Mouse (Mus musculus) kidney, postnatal 0 days (tissue): ENCODE data around the gene Mrm3. TPM values are rescaled to one million over a fixed set of nuclear protein-coding genes. Genes with fewer than 3 reads are reported as not detected.

Experiments
- ATAC-seq: fragments of 200-750 bp; cut with Nextera tagmentation; replicated peaks from 2 replicates; pipeline ENCODE4 v1.8.0; 2017; ENCODE audit warnings: low read depth, moderate number of reproducible peaks, moderate TSS enrichment, moderate library complexity; ENCODE audit not compliant: low FRiP score
- DNase-seq: peaks from one replicate; pipeline ENCODE4 v3.0.0-alpha.2; 2016; ENCODE audit warnings: low spot score
- H3K27ac ChIP-seq: fragments of 300-500 bp; sonication (generic); 2 replicates; pipeline ENCODE4 v1.5.1; 2014; ENCODE audit warnings: mild to moderate bottlenecking
- H3K27me3 ChIP-seq: fragments of 300-500 bp; sonication (generic); 2 replicates; pipeline ENCODE4 v1.6.1; 2014; ENCODE audit warnings: low read length, mixed read lengths; ENCODE audit not compliant: insufficient read depth
- H3K36me3 ChIP-seq: fragments of 300-500 bp; sonication (generic); 2 replicates; pipeline ENCODE4 v1.6.1; 2014; ENCODE audit warnings: low read length, mixed read lengths; ENCODE audit not compliant: insufficient read depth
- H3K4me1 ChIP-seq: fragments of 300-500 bp; sonication (generic); replicated peaks from 2 replicates; pipeline ENCODE4 v1.6.1; 2014; ENCODE audit warnings: antibody characterized with exemption, low read length, mixed read lengths; ENCODE audit not compliant: insufficient read depth
- H3K4me2 ChIP-seq: fragments of 300-500 bp; sonication (generic); 2 replicates; pipeline ENCODE4 v1.6.1; 2014; ENCODE audit warnings: mild to moderate bottlenecking, low read length, moderate library complexity, mixed read lengths
- H3K4me3 ChIP-seq: fragments of 300-500 bp; sonication (generic); replicated peaks from 2 replicates; pipeline ENCODE4 v1.5.1; 2014; ENCODE audit warnings: low read depth, low read length
- H3K9ac ChIP-seq: fragments of 300-500 bp; sonication (generic); 2 replicates; pipeline ENCODE4 v1.6.1; 2014; ENCODE audit warnings: low read depth, low read length
- H3K9me3 ChIP-seq: fragments of 300-500 bp; sonication (generic); replicated peaks from 2 replicates; pipeline ENCODE4 v1.6.1; 2016; ENCODE audit warnings: low read length, inconsistent platforms, mixed read lengths
- CTCF ChIP-seq: IDR thresholded peaks from 2 replicates; pipeline ENCODE4 v1.5.1; 2016; ENCODE audit warnings: antibody characterized with exemption, low read depth, mild to moderate bottlenecking, moderate library complexity
- WGBS: fragments of 180-500 bp; shearing (Covaris S2); extraction: QIAGEN DNeasy Blood & Tissue Kit; methylation state at CpG from one replicate; pipeline ENCODE4 v1.1.7; 2014; 5-methylcytosine and 5-hydroxymethylcytosine counted together
- polyA plus RNA-seq: library from polyadenylated mRNA; unstranded; fragments of >200 nt; fragmentation: Nextera tagmentation; extraction: Ambion mirVana; gene quantifications from 2 replicates; pipeline ENCODE4 v1.2.1, GENCODE M21; 2015

Gene Mrm3
- polyA plus RNA-seq, 1 experiment from 2014 or later = 21.2 TPM

GRCm38 (mm10) chr11:76291960-76292359 is 48.4 kb downstream of the Mrm3 start:
- WGBS = 51% methylated on average over 4 of the region's 4 CpGs
- Histone ChIP-seq H3K4me3 (no peak overlapping the region), H3K4me2 (peak overlapping the region; percentile 37), H3K9me3 (no peaks in the 10 kb centered on the region), H3K27me3 (no peaks in the 10 kb centered on the region), H3K9ac (no peak overlapping the region), H3K27ac (peak overlapping the region; percentile 76), H3K4me1 (peaks cover 40% of the 10 kb centered on the region), H3K36me3 (no peaks in the 10 kb centered on the region)
- ATAC-seq = no peak
- no peak for TF ChIP-seq CTCF
- DNase-seq = no peak

GRCm38 (mm10) chr11:76292398-76292797 is 48.9 kb downstream of the Mrm3 start:
- H3K4me1 ChIP-seq = peaks cover 36% of the 10 kb centered on the region
- WGBS = 21% methylated on average over 15 of the region's 15 CpGs

GRCm38 (mm10) chr11:76292831-76293230 is 49.3 kb downstream of the Mrm3 start:
- Histone ChIP-seq H3K27me3 (no peaks in the 10 kb centered on the region), H3K4me2 (peak overlapping the region; percentile 37)

More at GRCm38 (mm10) chr11:76292398-76292797, 48.9 kb downstream of the Mrm3 start:
- H3K4me3 ChIP-seq = no peak overlapping the region
- no peaks in the 10 kb centered on the region for H3K27me3 ChIP-seq
- peak overlapping the region; percentile 76 for H3K27ac ChIP-seq
- H3K36me3 ChIP-seq = no peaks in the 10 kb centered on the region
- no peak for TF ChIP-seq CTCF
- no peaks in the 10 kb centered on the region for H3K9me3 ChIP-seq
- ATAC-seq (no peak), DNase-seq (peak; percentile 88)
- peak overlapping the region; percentile 37 for H3K4me2 ChIP-seq
- H3K9ac ChIP-seq = no peak overlapping the region

GRCm38 (mm10) chr11:76294078-76294477 is 50.6 kb downstream of the Mrm3 start:
- no peak overlapping the region for H3K4me2 ChIP-seq
- peaks cover 29% of the 10 kb centered on the region for H3K4me1 ChIP-seq
- DNase-seq (no peak), ATAC-seq (no peak)
- no peaks in the 10 kb centered on the region for H3K27me3 ChIP-seq
- H3K9ac ChIP-seq = no peak overlapping the region
- TF ChIP-seq CTCF = no peak
- no peaks in the 10 kb centered on the region for H3K36me3 ChIP-seq
- peak overlapping the region; percentile 34; the same call in 1 of the 2 replicates for H3K27ac ChIP-seq
- H3K9me3 ChIP-seq = no peaks in the 10 kb centered on the region
- 54% methylated on average over 5 of the region's 5 CpGs for WGBS
- H3K4me3 ChIP-seq = no peak overlapping the region

More at GRCm38 (mm10) chr11:76292831-76293230, 49.3 kb downstream of the Mrm3 start:
- Histone ChIP-seq H3K4me3 (no peak overlapping the region), H3K27ac (peak overlapping the region; percentile 76), H3K36me3 (no peaks in the 10 kb centered on the region), H3K9me3 (no peaks in the 10 kb centered on the region), H3K9ac (no peak overlapping the region), H3K4me1 (peaks cover 31% of the 10 kb centered on the region)
- no peak for TF ChIP-seq CTCF
- WGBS = 56% methylated on average over 6 of the region's 6 CpGs
- DNase-seq = peak; percentile 65
- ATAC-seq = no peak

GRCm38 (mm10) chr11:76294836-76295235 is 51.3 kb downstream of the Mrm3 start:
- WGBS = 40% methylated on average over 9 of the region's 9 CpGs
- TF ChIP-seq CTCF = no peak
- H3K4me2 ChIP-seq = no peak overlapping the region
- no peak overlapping the region for H3K27ac ChIP-seq
- no peaks in the 10 kb centered on the region for H3K36me3 ChIP-seq
- H3K4me1 ChIP-seq = peaks cover 29% of the 10 kb centered on the region
- H3K9me3 ChIP-seq = no peaks in the 10 kb centered on the region
- DNase-seq (no peak), ATAC-seq (no peak)
- H3K9ac ChIP-seq = no peak overlapping the region
- no peaks in the 10 kb centered on the region for H3K27me3 ChIP-seq
- no peak overlapping the region for H3K4me3 ChIP-seq

GRCm38 (mm10) chr11:76297252-76297651 is 53.7 kb downstream of the Mrm3 start:
- Histone ChIP-seq H3K9me3 (no peaks in the 10 kb centered on the region), H3K4me3 (no peak overlapping the region), H3K4me1 (peaks cover 24% of the 10 kb centered on the region), H3K36me3 (no peaks in the 10 kb centered on the region), H3K27ac (no peak overlapping the region), H3K9ac (no peak overlapping the region), H3K27me3 (no peaks in the 10 kb centered on the region), H3K4me2 (no peak overlapping the region)
- ATAC-seq = no peak
- TF ChIP-seq CTCF = no peak
- no peak for DNase-seq
- WGBS = 73% methylated on average over 9 of the region's 9 CpGs

GRCm38 (mm10) chr11:76298457-76299000 is 55.0 kb downstream of the Mrm3 start:
- TF ChIP-seq CTCF = peak; percentile 37; the same call in 1 of the 2 replicates
- no peak for DNase-seq
- WGBS = 65% methylated on average over 9 of the region's 9 CpGs
- Histone ChIP-seq H3K4me1 (peaks cover 15% of the 10 kb centered on the region), H3K9ac (no peak overlapping the region), H3K4me3 (no peak overlapping the region), H3K4me2 (no peak overlapping the region), H3K9me3 (no peaks in the 10 kb centered on the region), H3K27me3 (no peaks in the 10 kb centered on the region), H3K36me3 (no peaks in the 10 kb centered on the region), H3K27ac (no peak overlapping the region)
- no peak for ATAC-seq

Other genes starting within 250 kb of the Mrm3 start
- 0.38 and 0.50 TPM in 2 replicates for gene 1700016K19Rik, start 243.8 kb upstream of the Mrm3 start, polyA plus RNA-seq
- gene Rflnb, start 215.9 kb upstream of the Mrm3 start, polyA plus RNA-seq = 39.3 and 43.1 TPM in 2 replicates
- 39.0 and 44.9 TPM in 2 replicates for gene Vps53, start 64.1 kb upstream of the Mrm3 start, polyA plus RNA-seq
- gene Fam57a, start 64.0 kb upstream of the Mrm3 start, polyA plus RNA-seq = 14.5 and 15.2 TPM in 2 replicates
- 0.93 and 1.4 TPM in 2 replicates for gene Dbil5, start 26.1 kb upstream of the Mrm3 start, polyA plus RNA-seq
- 17.4 and 20.4 TPM in 2 replicates for gene Gemin4, start 26.1 kb upstream of the Mrm3 start, polyA plus RNA-seq
- 131 and 132 TPM in 2 replicates for gene Glod4, start within 50 bp of the Mrm3 start, polyA plus RNA-seq
- 23.7 and 26.0 TPM in 2 replicates for gene Nxn, start 155.4 kb downstream of the Mrm3 start, polyA plus RNA-seq
- 122 and 128 TPM in 2 replicates for gene Timm22, start 163.2 kb downstream of the Mrm3 start, polyA plus RNA-seq